Mouse (Mus musculus) embryonic facial prominence, embryonic 13.5 days (tissue): ENCODE measurements at regions not wholly inside any gene's neighbourhood (a gene's known extent, or its start where the extent isn't known, plus 50 kb on each side); places are given as distances from the start of the nearest gene placed in this dataset.

Source experiments
- ATAC-seq: fragments of 200-750 bp; cut with Nextera tagmentation; 2 replicates; pipeline ENCODE4 v1.8.0; 2017; ENCODE audit warnings: low read depth; ENCODE audit not compliant: insufficient number of reproducible peaks, insufficient read depth, low FRiP score, low TSS enrichment
- H3K27ac ChIP-seq: fragments of 300-500 bp; sonication (generic); 2 replicates; pipeline ENCODE4 v1.5.1; 2015; ENCODE audit warnings: moderate library complexity, mild to moderate bottlenecking, inconsistent platforms
- H3K27me3 ChIP-seq: fragments of 300-500 bp; sonication (generic); 2 replicates; pipeline ENCODE4 v1.6.1; 2015; ENCODE audit warnings: mild to moderate bottlenecking, inconsistent platforms
- H3K36me3 ChIP-seq: fragments of 300-500 bp; sonication (generic); 2 replicates; pipeline ENCODE4 v1.6.1; 2015; ENCODE audit warnings: mild to moderate bottlenecking, inconsistent platforms
- H3K4me1 ChIP-seq: fragments of 300-500 bp; sonication (generic); 2 replicates; pipeline ENCODE4 v1.6.1; 2015; ENCODE audit warnings: inconsistent platforms
- H3K4me2 ChIP-seq: fragments of 300-500 bp; sonication (generic); 2 replicates; pipeline ENCODE4 v1.6.1; 2015; ENCODE audit warnings: moderate library complexity, mild to moderate bottlenecking, inconsistent platforms
- H3K4me3 ChIP-seq: fragments of 300-500 bp; sonication (generic); 2 replicates; pipeline ENCODE4 v1.5.1; 2015; ENCODE audit warnings: mild to moderate bottlenecking, inconsistent platforms
- H3K9ac ChIP-seq: fragments of 300-500 bp; sonication (generic); 2 replicates; pipeline ENCODE4 v1.6.1; 2015; ENCODE audit warnings: mild to moderate bottlenecking, inconsistent platforms
- H3K9me3 ChIP-seq: fragments of 300-500 bp; sonication (generic); 2 replicates; pipeline ENCODE4 v1.6.1; 2016; ENCODE audit warnings: inconsistent platforms
- WGBS: fragments of 180-500 bp; shearing (Covaris S2); methylation state at CpG from one replicate; pipeline ENCODE4 v1.1.7; 2015; ENCODE audit warnings: mixed read lengths; 5-methylcytosine and 5-hydroxymethylcytosine counted together

GRCm38 (mm10) chr10:111579481-111579880 is 73.4 kb downstream of the Phlda1 start:
- Histone ChIP-seq H3K4me1 (peaks cover 13% of the 10 kb centered on the region), H3K4me2 (no peak overlapping the region), H3K27ac (no peak overlapping the region), H3K4me3 (no peak overlapping the region), H3K36me3 (no peaks in the 10 kb centered on the region), H3K27me3 (no peaks in the 10 kb centered on the region), H3K9ac (no peak overlapping the region), H3K9me3 (no peaks in the 10 kb centered on the region)
- WGBS = 53% methylated on average over 2 of the region's 2 CpGs
- no peak for ATAC-seq

GRCm38 (mm10) chr10:111580401-111581100 is 74.5 kb downstream of the Phlda1 start:
- Histone ChIP-seq H3K4me1 (peaks cover 10% of the 10 kb centered on the region), H3K4me3 (no peak overlapping the region), H3K4me2 (no peak overlapping the region), H3K27me3 (no peaks in the 10 kb centered on the region), H3K9me3 (no peaks in the 10 kb centered on the region), H3K9ac (no peak overlapping the region), H3K27ac (no peak overlapping the region), H3K36me3 (no peaks in the 10 kb centered on the region)
- no peak for ATAC-seq
- 76% methylated on average over 11 of the region's 11 CpGs for WGBS

- H3K9ac ChIP-seq = no peak overlapping the region
- no peaks in the 10 kb centered on the region for H3K27me3 ChIP-seq
- no peak overlapping the region for H3K27ac ChIP-seq
- no peak for ATAC-seq
- no peaks in the 10 kb centered on the region for H3K36me3 ChIP-seq
- no peaks in the 10 kb centered on the region for H3K9me3 ChIP-seq
- no peaks in the 10 kb centered on the region for H3K4me1 ChIP-seq
- 83% methylated on average over 3 of the region's 3 CpGs for WGBS
- no peak overlapping the region for H3K4me3 ChIP-seq
- H3K4me2 ChIP-seq = no peak overlapping the region
Observed at GRCm38 (mm10) chr10:111581847-111582246, 75.8 kb downstream of the Phlda1 start.

GRCm38 (mm10) chr10:111582321-111583123 is 76.4 kb downstream of the Phlda1 start:
- 81% methylated on average over 14 of the region's 14 CpGs for WGBS

GRCm38 (mm10) chr10:111583124-111583743 is 77.1 kb downstream of the Phlda1 start:
- Histone ChIP-seq H3K4me1 (no peaks in the 10 kb centered on the region), H3K4me3 (no peak overlapping the region), H3K27me3 (no peaks in the 10 kb centered on the region), H3K9ac (no peak overlapping the region), H3K36me3 (no peaks in the 10 kb centered on the region), H3K27ac (no peak overlapping the region), H3K4me2 (no peak overlapping the region), H3K9me3 (no peaks in the 10 kb centered on the region)
- WGBS = 91% methylated on average over 20 of the region's 20 CpGs
- ATAC-seq = no peak

More at GRCm38 (mm10) chr10:111582321-111583123, 76.4 kb downstream of the Phlda1 start:
- H3K4me2 ChIP-seq = no peak overlapping the region
- no peaks in the 10 kb centered on the region for H3K27me3 ChIP-seq
- no peak for ATAC-seq
- H3K4me3 ChIP-seq = no peak overlapping the region
- no peak overlapping the region for H3K27ac ChIP-seq
- no peak overlapping the region for H3K9ac ChIP-seq
- no peaks in the 10 kb centered on the region for H3K9me3 ChIP-seq
- no peaks in the 10 kb centered on the region for H3K4me1 ChIP-seq
- H3K36me3 ChIP-seq = no peaks in the 10 kb centered on the region

GRCm38 (mm10) chr10:111583744-111584152 is 77.7 kb downstream of the Phlda1 start:
- ATAC-seq = no peak
- Histone ChIP-seq H3K27ac (no peak overlapping the region), H3K4me2 (no peak overlapping the region), H3K9me3 (no peaks in the 10 kb centered on the region), H3K27me3 (no peaks in the 10 kb centered on the region), H3K36me3 (no peaks in the 10 kb centered on the region), H3K4me3 (no peak overlapping the region), H3K9ac (no peak overlapping the region), H3K4me1 (no peaks in the 10 kb centered on the region)
- WGBS = 92% methylated on average over 5 of the region's 5 CpGs

GRCm38 (mm10) chr10:111587891-111588611 is 82.0 kb downstream of the Phlda1 start:
- WGBS = 48% methylated on average over 4 of the region's 4 CpGs
- H3K4me1 ChIP-seq = no peaks in the 10 kb centered on the region
- no peak overlapping the region for H3K9ac ChIP-seq
- no peak for ATAC-seq
- H3K4me2 ChIP-seq = no peak overlapping the region
- H3K27ac ChIP-seq = no peak overlapping the region
- H3K36me3 ChIP-seq = no peaks in the 10 kb centered on the region
- no peaks in the 10 kb centered on the region for H3K27me3 ChIP-seq
- H3K9me3 ChIP-seq = no peaks in the 10 kb centered on the region
- no peak overlapping the region for H3K4me3 ChIP-seq

GRCm38 (mm10) chr10:111589186-111589585 is 83.1 kb downstream of the Phlda1 start:
- no peaks in the 10 kb centered on the region for H3K4me1 ChIP-seq
- no peak overlapping the region for H3K4me3 ChIP-seq
- H3K27me3 ChIP-seq = no peaks in the 10 kb centered on the region
- no peaks in the 10 kb centered on the region for H3K9me3 ChIP-seq
- no peak overlapping the region for H3K27ac ChIP-seq
- no peak overlapping the region for H3K9ac ChIP-seq
- no peak overlapping the region for H3K4me2 ChIP-seq
- WGBS = 72% methylated on average over 3 of the region's 3 CpGs
- H3K36me3 ChIP-seq = no peaks in the 10 kb centered on the region
- ATAC-seq = no peak

- Histone ChIP-seq H3K9ac (no peak overlapping the region), H3K4me1 (peaks cover 6% of the 10 kb centered on the region), H3K4me3 (no peak overlapping the region), H3K4me2 (no peak overlapping the region), H3K36me3 (no peaks in the 10 kb centered on the region), H3K27ac (no peak overlapping the region), H3K9me3 (no peaks in the 10 kb centered on the region), H3K27me3 (no peaks in the 10 kb centered on the region)
- 39% methylated on average over 2 of the region's 2 CpGs for WGBS
- no peak for ATAC-seq
Observed at GRCm38 (mm10) chr10:111592416-111593149, 86.5 kb downstream of the Phlda1 start.

- WGBS = 92% methylated on average over 2 of the region's 2 CpGs
Observed at GRCm38 (mm10) chr10:111593280-111593679, 87.2 kb downstream of the Phlda1 start.

GRCm38 (mm10) chr10:111594171-111594570 is 88.1 kb downstream of the Phlda1 start:
- H3K27ac ChIP-seq = no peak overlapping the region

More at GRCm38 (mm10) chr10:111593280-111593679, 87.2 kb downstream of the Phlda1 start:
- Histone ChIP-seq H3K4me3 (no peak overlapping the region), H3K4me1 (peaks cover 6% of the 10 kb centered on the region), H3K36me3 (no peaks in the 10 kb centered on the region), H3K9ac (no peak overlapping the region), H3K27me3 (no peaks in the 10 kb centered on the region), H3K4me2 (no peak overlapping the region), H3K27ac (no peak overlapping the region), H3K9me3 (no peaks in the 10 kb centered on the region)
- no peak for ATAC-seq

More at GRCm38 (mm10) chr10:111594171-111594570, 88.1 kb downstream of the Phlda1 start:
- 81% methylated on average over 11 of the region's 11 CpGs for WGBS
- H3K36me3 ChIP-seq = no peaks in the 10 kb centered on the region
- H3K9me3 ChIP-seq = no peaks in the 10 kb centered on the region
- H3K4me3 ChIP-seq = no peak overlapping the region
- no peak for ATAC-seq
- no peak overlapping the region for H3K9ac ChIP-seq
- H3K4me1 ChIP-seq = peaks cover 6% of the 10 kb centered on the region
- no peaks in the 10 kb centered on the region for H3K27me3 ChIP-seq
- H3K4me2 ChIP-seq = no peak overlapping the region
